Mouse (Mus musculus): Measurements from ENCODE around the gene Abca4.

Gene Abca4

DNA sequence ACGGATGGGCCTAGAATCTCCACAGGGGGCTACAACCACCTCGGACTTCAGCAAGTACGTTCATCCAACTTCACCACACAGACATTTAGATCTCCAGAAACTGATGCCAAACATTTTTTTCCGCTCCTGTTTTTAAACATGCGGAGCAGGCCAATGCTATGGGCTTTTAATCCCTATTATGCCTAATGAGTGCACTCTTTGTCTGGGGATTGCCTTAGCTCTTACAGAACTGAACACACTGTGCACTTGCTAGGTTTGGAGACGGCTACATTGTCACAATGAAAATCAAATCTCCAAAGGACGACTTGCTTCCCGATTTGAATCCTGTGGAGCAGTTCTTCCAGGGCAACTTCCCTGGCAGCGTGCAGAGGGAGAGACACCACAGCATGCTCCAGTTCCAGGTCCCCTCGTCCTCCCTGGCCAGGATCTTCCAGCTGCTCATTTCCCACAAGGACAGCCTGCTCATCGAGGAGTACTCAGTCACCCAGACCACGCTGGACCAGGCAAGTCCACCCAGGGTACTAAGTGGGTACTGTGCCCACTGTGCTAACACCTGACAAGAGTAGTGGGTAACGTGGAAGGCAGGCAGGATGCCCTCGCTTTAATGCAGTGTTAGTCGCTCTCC is 129.4 kb downstream of the Abca4 start:
- no peak for DNase-seq

DNA sequence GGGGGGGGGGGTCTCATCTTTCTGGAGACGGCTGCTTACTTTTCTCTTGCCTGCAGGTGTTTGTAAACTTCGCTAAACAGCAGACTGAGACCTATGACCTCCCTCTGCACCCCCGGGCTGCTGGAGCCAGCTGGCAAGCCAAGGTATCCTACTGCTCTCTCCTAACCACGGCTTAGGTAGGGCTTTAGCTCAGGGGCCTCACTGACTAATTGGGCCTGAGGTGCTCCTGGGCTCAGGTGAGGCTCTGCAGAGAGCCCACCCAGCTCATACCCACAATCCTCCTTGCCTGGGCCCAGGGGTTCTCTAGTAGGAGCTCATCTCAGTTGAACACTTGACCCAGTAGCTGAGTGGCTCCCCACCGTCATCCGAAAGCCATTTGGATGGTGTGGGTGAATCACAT is 131.8 kb downstream of the Abca4 start:
- no peak for DNase-seq

DNA sequence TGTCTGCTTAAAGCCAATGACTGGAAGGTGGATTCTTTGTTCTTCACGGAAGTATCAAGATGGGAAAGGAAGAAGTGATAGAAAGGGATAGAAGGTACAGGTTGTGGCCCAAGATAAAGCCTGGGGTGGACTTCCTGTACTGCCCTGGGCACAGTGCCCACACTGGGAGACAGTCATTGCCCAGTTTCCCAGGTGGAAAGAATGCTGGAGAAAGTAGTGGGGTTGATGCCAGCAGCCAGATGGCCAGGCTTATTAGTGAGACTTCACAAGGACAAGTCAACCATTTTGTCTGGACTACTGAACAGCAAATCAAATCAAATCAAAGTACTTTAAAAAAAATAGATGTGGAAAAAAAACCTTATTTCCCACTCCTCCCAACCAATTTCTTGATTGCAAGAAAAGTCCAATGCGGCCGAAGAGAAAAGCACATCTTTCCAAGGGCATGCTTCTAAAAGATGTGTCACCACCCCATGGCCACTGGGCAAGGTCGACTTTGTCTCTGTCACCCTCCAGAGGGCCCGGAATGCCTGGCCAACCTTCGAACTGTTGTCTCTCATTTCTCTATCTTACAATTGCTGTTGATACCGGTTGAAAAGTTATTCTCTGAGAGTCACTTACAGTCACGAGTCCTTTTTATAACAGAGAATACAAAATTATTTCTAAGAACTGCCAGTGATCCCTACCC is 132.6 kb downstream of the Abca4 start:
- DNase-seq: no peak

DNA sequence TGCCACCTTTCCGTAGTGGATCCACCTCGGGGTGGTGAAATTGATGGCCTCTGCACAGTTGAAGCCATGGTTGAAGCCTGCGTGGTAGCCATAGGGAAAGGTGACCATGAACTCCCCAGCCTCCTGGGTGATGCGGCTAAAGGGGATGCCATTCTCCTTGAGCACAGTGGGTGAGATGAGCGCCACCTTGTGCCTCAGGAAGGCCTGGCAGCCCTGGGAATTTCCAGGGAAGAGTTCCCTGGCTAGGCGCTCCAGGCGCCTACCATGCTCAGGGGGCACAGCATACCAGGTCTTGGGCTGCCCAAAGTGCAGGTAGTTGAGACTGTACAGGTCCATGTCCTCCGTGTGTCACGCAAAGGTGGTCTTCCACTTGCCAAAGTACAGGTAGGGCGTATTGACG is 139.9 kb downstream of the Abca4 start:
- DNase-seq: no peak

DNA sequence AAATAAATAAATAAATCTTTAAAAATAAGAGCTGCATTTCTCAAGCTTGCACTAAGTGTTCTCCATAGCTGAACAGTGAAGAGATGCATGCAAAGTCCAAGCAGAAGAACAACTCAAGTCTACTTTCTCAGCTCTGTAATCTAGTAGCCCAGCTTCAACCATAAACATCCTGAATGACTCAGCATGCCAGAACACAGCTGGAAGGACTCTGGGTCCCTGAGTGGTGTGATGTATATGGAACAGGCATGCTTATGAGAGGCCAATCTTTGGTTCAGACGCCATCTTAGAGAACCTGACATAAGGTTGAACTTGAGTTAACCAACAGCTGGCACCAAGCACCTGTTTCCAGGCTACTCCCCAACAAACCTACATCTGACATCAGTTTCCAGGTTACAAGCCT is 142.7 kb downstream of the Abca4 start:
- no peak for DNase-seq

DNA sequence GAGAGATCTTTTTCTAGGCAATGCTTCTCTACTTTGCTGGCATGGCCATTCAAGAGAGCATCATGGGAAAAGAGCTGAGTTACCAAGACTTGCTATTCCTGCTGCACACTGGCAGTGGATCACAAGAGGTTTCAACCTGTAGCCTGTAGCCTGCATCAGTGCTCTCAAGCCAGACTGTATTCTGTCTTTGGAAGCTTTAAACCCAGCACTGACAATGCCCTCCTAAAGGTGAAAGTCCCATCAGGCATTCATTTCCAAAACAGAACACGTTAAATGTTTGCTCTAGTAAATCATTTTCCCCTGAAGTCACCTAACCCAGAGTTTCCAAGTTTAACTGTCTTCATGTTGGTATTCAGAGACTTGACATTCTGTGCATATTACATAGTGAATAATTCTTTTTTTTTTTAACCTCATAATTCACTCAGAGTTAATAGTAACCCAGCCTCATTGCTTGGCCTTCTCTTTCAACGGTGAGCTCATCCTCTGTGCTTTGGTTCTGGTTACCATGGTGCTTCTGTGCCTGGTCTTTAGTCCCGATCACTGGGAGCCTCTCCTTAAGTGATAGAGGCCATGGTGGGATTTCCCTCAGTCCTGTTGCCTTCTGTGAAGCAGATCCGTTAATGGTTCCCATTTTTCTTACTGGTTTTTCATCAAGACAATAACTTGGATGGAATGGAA is 152.5 kb downstream of the Abca4 start:
- DNase-seq: peak; percentile 76

DNA sequence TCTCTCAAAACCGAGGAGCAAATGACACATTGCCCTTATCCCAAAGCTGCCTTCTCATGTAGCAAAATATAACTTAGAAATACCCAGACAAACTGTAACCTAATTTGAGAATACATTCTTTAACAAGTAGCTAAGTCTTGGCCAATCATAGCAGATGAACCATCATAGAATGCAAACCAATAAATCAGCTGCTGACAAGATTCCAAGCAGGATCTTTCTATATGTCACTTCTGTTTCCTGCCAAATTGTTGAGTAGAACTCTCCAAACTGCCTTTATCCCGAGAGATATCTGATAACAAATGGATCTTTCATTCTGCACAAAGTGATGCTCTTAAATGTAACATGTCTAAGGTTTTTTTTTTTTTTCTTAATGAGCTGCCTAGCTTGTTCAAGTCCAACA is 154.3 kb downstream of the Abca4 start:
- DNase-seq: no peak

DNA sequence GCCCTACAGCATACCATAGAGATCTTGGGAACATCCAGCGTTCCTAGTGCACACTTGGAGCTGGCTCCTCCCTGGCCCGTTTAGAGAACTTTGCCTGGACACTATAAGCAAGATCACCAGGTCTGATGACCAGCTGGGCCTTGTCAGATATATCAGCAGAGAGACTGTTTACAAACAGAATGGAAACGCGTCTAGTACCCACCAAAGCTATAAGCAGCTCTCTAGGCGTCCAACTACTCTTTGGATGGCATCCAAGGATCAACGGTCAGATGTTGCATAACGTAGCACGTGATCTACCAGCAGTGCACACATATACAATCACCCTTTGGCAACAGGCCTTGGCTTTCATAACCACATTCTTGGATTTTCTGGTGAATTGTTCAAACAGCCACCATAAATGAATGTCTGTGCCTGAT is 154.7 kb downstream of the Abca4 start:
- peak; percentile 86 for DNase-seq

DNA sequence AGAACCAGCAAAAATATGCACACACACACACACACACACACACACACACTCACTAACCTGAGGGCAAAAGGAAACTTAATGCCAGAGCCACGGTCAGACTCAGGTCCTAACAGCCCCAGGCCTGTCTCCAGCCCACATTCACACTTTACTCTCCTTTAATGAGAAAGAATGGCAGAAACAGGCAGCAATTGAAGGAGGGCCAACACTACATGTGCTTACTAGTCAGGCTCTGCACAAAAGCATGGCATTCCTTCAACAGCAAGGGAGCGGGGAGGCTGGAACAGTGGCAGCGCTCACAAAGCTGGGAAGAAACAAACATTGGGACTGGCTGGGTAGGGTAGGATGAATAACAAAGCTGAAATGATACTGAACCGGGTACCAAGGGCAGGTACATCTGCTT is 155.4 kb downstream of the Abca4 start:
- no peak for DNase-seq

DNA sequence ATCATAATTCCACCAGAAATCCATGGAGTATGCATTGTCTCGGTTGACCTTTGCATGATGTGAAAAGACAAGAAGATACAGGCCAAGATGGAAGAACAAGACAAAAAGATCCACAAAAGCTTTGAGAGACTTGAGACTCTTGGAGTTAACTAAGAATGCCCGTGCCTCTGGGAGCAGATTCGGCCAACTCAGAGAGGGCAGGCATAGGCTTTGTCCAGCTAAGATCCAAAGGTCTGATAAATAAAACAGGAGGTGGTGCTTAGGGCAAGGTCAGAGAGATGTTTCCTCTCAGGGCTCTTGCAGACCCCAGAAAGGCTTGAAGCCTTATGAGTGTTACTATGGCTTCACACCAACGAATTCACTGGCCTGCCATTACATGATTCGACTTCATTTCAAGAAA is 155.8 kb downstream of the Abca4 start:
- DNase-seq: peak; percentile 47

DNA sequence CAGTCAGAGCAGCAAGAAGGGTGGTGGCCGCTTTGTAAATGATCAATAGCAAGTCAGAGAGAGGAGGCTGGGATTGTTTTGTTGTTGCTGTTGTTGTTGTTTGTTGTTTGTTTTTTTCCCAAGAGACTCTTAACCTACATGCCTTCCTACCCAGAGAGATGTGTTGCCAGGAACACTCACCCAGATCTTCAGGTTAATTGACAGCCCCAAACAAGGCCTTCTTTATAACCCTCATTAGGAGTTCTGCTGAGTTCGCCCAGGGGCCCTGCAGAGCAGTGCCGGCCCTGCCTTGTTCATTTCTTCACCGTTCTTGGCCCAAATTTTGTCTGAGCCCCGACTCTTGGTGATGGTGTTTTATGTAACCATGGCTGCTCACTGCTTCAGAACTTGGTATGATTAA is 156.2 kb downstream of the Abca4 start:
- DNase-seq: no peak

DNA sequence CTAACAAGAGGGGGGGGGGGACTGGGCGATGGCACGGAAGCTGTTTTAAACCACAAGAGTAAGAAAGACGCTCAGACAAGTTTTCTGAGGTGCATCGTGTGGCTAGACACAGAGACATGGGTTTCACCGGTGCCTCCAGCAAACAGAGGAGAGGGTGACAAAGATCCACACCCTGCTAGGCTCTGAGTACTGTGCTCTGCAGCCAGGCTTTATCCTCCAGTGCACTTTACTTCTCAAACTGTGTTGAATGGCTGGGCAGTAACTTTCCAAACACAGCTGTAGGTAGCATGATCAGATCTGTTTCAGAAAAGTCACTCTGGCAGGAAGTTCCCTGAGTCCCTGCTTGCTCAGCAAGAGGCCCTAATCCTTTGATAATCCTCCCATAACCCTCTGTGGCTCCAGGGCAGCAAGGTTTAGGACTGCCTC is 158.1 kb downstream of the Abca4 start:
- no peak for DNase-seq

DNA sequence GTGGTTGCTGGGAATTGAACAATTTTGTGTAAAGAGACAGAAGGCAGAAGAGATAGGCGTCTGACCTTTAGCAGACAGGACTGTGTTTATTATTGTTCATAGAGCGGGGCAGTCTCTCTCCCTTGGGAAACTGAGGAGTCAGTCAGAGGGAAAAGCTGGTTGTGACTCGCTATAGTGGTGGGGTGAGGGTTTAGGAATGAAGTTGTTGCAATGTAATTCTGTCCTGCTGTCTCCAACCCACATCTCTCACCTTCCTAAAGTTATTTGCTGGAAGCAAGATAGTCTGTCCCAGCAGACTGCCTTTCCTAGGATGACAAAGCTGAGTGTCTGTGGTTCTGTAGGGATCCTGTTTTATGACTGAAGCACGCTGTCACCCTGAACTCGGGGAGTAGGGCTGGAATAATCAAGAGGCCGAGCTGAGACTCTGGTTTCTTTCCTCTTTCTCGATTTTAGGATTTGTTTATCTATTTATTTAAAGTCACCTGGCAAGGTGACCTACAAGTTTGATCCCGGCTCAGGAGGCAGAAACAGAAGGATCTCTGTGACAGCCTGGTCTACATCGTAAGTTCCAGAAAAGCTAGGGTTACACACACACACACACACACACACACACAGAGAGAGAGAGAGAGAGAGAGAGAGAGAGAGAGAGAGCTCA is 159.6 kb downstream of the Abca4 start:
- no peak for DNase-seq

DNA sequence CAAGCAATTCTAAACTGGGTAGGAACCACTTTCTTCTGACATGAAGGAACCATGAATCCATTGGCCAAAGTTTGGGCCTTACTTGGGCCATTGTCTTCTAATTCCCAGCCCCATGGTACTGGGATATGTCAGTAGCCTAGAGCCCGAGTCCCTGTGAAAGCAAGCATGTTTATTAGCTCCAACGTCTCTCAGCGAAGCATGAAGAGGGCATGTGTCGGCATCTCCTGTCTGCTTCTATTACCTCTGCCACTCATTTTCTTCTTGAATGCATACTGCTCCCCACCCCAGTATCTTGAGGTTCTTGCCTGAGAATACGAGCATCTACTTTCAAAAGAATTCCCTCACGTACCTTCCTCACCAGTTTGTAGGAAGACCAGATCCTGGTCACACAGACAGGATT is 161.5 kb downstream of the Abca4 start:
- DNase-seq: no peak

DNA sequence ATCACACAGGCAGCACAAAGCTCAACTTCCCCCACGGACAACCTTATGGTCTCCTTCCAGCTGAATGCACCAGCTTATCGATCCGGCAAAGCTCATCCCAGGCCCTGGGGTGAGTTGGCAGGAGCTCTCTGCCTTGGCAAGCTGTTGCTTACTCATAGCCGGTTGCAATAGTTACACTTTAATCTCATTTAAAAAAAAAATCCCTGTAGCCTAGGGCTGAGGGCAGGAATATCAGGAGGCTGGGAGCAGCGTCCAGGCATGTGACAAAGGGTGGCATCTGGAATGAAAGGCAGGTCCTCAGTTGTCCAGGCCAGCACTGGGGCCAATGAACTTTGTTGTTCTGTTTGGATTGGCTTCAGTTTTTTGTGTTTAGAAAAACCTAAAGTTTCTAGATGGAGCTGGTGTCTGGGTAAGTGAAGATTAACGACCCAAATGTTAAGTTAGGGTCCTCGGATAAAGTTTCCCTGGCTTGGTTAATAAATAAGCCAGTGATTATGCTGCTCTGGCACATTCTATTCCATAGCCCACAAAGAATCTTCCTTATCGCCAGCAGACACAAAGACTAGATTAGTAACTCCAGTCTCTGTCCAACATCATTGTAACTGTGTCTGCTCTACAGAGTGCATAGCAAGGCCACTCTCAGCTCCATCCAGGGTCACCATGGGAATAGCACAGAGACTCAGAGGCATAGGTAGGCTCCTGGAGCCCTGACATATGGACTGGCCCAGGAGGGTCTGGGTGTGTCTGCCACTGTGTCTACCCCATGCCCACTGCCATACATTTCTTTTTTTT is 162.2 kb downstream of the Abca4 start:
- DNase-seq: peak; percentile 91

DNA sequence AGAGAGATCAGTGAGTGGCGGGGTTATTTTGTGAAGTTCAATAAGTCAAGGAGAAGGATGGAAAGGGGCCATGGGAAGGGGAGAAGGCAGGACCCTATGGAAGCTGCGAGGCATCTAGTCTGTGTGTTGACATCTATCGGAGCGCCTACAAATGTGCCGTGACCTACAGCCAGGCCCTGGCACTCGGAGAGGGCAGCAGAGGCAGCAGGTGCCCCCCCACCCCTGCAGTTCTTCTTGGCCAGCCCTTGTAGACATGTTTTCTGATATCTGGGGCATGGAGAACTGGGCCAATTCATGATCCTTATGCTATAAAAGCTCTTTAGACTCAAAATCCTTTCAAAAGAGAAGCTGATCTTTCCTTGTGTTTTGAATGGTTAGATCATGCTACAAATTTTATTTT is 163.5 kb downstream of the Abca4 start:
- DNase-seq: no peak

DNA sequence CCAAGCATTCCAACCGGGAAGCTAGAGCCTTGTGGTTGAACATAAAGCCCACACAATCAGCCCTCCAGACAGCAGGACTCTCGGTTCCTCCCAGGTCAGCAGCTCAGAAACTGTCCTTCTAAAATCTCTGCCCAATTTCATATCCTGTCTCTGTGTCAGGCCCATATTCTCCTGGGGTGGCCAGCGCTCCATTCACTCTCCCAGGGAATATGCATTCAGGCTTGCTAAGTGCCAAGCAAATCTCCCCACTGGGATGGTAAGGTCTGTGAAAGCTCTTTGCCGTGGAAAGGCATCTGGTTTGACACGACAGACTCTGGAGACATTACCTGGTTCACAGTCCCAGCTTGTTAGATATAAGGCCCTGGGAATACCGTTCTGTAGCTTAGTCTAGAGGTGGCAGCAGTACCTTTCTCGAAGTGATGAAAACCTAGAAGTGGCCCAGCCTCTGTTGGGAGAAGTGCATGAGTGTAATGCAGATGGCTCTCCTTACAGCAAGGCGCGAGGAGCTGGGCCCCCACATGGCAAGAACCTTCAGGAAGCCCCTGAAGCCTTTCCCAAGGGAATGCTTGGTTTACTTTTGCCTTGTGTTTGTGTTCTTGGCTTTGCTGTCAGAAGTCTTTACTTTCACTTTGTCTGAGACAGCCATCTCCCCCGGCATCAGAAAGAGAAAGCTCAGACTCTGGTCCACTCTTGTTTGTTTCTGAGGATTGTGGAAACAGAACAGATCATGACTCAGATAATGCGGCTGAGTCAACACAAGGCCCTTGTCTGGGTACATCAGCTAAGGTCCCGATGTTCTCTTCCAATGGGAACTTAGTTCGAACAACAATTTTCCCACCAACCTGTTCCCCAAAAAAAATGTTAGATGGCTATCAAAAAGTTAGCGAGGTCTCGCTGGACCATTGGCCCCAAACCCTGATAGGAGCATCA is 164.3 kb downstream of the Abca4 start:
- no peak for DNase-seq

DNA sequence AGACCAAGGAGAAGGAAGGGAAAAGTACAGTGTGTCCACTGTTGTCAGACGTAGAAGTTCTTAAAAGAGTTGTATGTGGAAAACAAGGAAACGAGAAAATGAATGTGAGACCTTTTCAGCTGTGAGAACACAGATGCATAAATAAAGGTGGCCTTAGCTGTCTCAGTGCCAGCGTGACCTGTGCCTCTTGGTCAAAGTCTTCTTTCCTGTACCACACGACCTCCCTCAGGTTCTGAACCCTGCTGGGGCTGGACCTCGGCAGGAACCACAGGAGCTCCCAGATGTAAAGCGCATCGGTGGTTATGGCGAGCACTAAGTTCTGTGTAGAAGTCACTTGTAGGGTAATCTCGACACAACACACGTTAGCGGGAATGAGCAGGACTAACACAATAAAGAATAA is 165.3 kb downstream of the Abca4 start:
- peak; percentile 73 for DNase-seq

DNA sequence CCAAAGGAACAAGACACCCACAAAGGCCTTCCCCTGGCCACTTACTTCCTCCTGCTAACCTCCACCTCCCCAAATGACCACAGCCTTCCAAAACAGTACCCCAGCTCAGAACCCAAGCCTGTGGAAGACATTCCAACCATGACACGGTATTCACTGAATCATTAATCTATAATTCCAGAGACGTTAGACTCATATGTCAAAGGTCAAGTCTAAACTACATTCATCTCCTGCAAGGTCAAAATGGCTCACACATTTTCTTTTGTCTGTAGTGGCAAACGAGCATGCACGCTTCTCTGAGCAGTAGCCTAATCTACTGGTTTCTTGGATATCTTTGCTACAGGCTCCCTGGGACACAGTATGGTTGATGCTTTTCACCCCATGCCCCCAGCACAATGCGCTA is 166.2 kb downstream of the Abca4 start:
- no peak for DNase-seq

DNA sequence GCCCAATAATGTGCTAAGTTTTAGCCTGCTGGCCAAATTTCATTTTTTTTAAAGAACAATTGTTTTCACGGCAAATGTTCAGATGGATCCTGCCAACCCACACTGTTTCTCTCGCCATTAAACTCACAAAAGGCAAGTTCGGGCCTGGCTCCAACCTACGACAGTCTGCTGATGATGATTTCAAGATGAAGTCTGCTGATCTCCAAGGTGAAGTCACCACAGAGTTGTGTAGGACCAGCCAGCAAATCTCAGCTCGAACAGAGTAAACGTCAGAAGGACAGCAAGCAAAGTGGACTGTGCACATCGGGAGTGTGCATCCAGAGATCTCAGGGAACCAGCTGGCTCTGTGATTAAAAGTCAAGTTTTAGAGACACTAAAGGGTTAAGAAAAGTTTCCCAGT is 166.6 kb downstream of the Abca4 start:
- DNase-seq: no peak

DNA sequence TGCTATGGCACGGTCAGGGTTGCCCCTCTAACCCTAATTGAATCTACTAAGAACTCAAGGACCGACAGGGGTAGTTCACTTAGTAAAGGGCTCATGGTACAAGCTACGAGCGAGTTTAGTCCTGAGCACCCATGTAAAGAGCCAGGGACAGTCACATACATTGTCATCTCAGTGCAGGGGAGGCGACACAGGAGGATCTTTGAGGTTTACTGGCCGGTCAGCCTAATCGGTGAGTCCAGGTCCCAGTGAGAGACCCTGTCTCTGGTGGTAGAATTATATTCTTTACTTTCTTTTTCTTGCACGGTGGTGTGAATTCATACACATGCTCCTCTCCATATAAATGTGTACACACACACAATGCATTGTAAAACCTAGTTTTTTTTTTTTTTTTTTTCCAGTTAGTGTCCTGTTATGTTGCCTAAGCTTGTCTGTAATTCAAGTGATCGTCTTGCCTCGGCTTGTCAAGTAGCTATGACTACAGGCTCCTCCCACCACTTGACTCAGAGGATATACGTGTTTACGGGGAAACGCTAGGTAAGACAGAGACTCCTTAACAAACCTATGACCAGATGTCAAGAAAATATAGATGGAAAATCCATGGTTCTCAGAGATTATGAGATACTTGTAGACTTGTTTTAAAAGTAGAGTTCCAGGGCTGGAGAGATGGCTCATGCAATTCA is 167.3 kb downstream of the Abca4 start:
- DNase-seq: no peak
